Mouse (Mus musculus) liver, adult 2 months (tissue): ENCODE results near the gene Prr30.

Experiments
- CTCF ChIP-seq: fragments of 200-500 bp; IDR thresholded peaks from 2 replicates; pipeline ENCODE4 v1.5.1; 2011; ENCODE audit warnings: low read depth, low read length, control low read depth
- POLR2A ChIP-seq: fragments of 200-500 bp; IDR thresholded peaks from 2 replicates; pipeline ENCODE4 v1.6.1; 2011; ENCODE audit warnings: low read length, control low read depth; ENCODE audit not compliant: insufficient read depth; ENCODE audit errors: extremely low read depth

DNA sequence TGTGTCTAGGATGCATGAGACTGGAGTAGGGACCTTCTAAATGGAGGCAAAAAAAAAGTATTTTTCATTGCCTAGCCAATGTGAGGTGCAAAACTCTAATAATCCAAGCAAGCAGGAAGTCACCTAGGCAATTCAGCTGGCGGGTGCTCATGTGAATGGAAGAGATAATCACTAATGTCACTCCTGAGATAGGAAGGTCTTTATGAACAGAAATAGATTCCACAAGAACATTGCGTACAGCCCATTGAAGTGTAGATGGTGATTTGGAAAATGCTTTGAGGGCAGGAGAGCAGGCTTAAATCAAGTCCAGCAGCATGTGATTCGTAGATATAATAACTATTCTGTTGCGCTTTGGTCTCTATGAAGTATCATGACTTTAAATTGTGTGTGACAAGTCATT is 27.9 kb downstream of the Prr30 start:
- TF ChIP-seq POLR2A (no peak), CTCF (no peak)
